Mouse (Mus musculus) liver, adult 2 months (tissue): ENCODE results near the gene Csnk1d.

Experiments used
- CTCF ChIP-seq: fragments of 200-500 bp; IDR thresholded peaks from 2 replicates; pipeline ENCODE4 v1.5.1; 2011; ENCODE audit warnings: low read depth, low read length, control low read depth
- POLR2A ChIP-seq: fragments of 200-500 bp; IDR thresholded peaks from 2 replicates; pipeline ENCODE4 v1.6.1; 2011; ENCODE audit warnings: low read length, control low read depth; ENCODE audit not compliant: insufficient read depth; ENCODE audit errors: extremely low read depth

DNA sequence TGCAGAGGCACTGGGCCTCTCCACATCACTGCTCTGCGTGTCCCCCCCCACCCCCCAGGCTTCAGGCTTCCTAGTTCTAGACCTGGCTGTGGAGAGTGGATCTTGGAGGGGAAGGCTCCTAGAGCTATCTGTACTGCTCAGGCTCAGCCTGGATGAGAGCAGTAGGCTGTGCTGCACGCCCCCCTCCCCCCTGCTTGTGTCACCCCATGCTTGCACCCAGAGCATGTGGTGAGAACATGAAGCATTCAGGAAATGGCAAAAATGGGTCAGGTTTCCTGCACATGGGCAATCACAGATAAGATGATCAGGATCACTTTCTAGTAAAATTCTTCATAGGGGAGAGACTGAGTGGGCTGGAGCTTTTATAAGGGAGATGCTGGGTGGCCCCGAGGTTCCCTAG lies 31.6 kb downstream of the Csnk1d start:
- no peak for TF ChIP-seq POLR2A
- TF ChIP-seq CTCF, result no peak
